Mouse (Mus musculus): ENCODE results near the gene Specc1. TPM values are rescaled to one million over a fixed set of nuclear protein-coding genes. Genes with fewer than 3 reads are reported as not detected.

Gene Specc1
- total and polyA plus RNA-seq, 3 experiments: 7.3 to 18.6 (median 15.5) TPM

DNA sequence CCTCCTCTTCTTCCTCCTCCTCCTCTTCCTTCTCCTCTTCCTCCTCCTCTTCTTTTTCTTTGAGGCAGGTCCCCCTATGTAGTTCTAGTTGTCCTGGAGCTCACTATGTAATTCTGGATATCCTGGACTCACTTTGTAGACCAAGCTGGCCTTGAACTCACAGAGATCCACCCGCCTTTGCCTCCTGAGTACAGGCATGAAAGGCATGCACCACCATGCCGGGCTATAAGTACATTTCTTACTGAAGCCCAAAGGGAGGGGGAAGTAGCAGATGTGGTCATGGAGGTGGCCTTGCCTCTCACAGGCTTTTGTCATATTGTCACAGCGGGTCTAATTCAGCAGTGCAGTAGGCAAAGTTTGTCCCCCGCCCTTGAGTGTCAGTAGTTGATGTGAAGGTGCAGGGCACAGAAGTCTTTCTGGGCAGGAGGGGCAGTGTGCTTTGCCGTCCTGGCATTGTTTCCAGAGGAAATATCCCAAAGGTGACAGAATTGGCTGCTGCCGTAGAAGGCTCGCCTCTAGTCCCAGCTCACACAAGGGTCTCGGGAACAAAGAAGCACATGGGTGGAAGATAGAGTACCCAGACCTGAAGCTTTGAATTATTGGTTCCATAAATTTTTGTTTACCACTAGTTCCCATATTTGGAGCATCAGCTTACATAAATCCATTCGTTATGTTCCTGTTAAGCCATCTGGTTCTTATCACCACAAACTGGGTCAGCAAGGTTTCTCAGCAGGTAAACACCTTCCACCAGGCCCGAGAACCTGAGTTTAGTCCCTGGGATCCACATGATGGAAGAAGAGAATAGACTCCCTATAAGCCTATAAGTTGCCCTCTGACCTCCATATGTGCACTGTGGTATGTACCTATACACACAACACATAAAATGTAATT is 62.0 kb downstream of the Specc1 start:
- no peak for DNase-seq (ENCODE audit: extremely low read depth)
- in situ Hi-C loops (cut with MboI; ENCODE audit: low pct_ligation_motif_present, low pct_unique_long_range_greater_than_20kb, low sequenced_read_pairs): no loop called here
- H3K4me3 ChIP-seq (replicated peaks in 1 of 3; ENCODE audit: low read depth in 2 of 3, low read length in 2 of 3, poor library complexity in 1 of 3): no peak overlapping the region
- H3K36me3 ChIP-seq (replicated peaks in 1 of 2; ENCODE audit: control insufficient read depth in 1 of 2, insufficient read depth in 1 of 2, low read length in 1 of 2): peaks cover 0 to 2% of the 10 kb centered on the region in 2 experiments
- no peak overlapping the region for H3K9ac ChIP-seq (ENCODE audit: insufficient read depth, low read depth)
- H3K27ac ChIP-seq (ENCODE audit: insufficient read depth, low read depth): no peak overlapping the region
- H3K27me3 ChIP-seq (replicated peaks): no peaks in the 10 kb centered on the region
- TF ChIP-seq ELF1 (IDR thresholded peaks at IDR 0.05; ENCODE audit: low read depth, low read length): no peak
- TF ChIP-seq CHD2 (IDR thresholded peaks at IDR 0.05; ENCODE audit: low read length): no peak
- TF ChIP-seq E2F4 (IDR thresholded peaks at IDR 0.05; ENCODE audit: insufficient replicate concordance, low read depth, low read length): no peak
- no peaks in the 10 kb centered on the region for H3K79me2 ChIP-seq (replicated peaks; ENCODE audit: control insufficient read depth, extremely low read depth, insufficient read depth, poor library complexity, severe bottlenecking)
- dilution Hi-C loops (cut with MboI; ENCODE audit: extremely low pct_ligation_motif_present, extremely low pct_unique_long_range_greater_than_20kb, low sequenced_read_pairs): no loop called here
- H3K4me1 ChIP-seq (ENCODE audit: control insufficient read depth in 1 of 2, insufficient read depth in 2 of 2): peaks cover 8 to 40% of the 10 kb centered on the region in 2 experiments
- H3K9me3 ChIP-seq (replicated peaks; ENCODE audit: low read length): no peaks in the 10 kb centered on the region
- H3K4me2 ChIP-seq (ENCODE audit: insufficient read depth, low read depth, poor library complexity, severe bottlenecking): no peak overlapping the region

DNA sequence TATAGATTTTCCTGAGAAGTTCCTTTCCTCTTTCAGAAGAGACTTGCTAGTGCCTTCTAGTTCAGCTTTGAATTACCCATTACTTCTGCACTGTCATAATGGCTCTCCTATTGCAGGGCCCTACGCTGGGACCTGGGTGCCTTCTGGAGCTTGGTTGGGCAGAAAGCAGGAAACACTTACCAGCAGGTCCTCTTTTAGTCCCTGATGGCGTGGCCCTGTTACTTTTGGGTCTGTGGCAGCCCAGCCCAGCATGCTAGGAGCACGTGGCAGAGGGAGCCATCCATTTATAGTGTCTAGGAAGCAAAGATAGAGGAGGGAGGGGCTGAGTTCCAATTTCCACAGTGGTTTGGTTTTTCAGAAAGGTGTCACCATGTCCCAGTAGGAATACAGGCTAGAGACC is 63.3 kb downstream of the Specc1 start:
- H3K4me1 ChIP-seq (ENCODE audit: control insufficient read depth in 1 of 2, insufficient read depth in 2 of 2): peaks cover 3 to 27% of the 10 kb centered on the region in 2 experiments; a peak in 2 of 4 replicates
- no peak overlapping the region for H3K9ac ChIP-seq (ENCODE audit: insufficient read depth, low read depth)
- no peaks in the 10 kb centered on the region for H3K9me3 ChIP-seq (replicated peaks; ENCODE audit: low read length)
- in situ Hi-C loops (cut with MboI; ENCODE audit: low pct_ligation_motif_present, low pct_unique_long_range_greater_than_20kb, low sequenced_read_pairs) (no loop called here), dilution Hi-C loops (cut with MboI; ENCODE audit: extremely low pct_ligation_motif_present, extremely low pct_unique_long_range_greater_than_20kb, low sequenced_read_pairs) (no loop called here)
- peaks cover 0 to 2% of the 10 kb centered on the region in 2 experiments for H3K36me3 ChIP-seq (replicated peaks in 1 of 2; ENCODE audit: control insufficient read depth in 1 of 2, insufficient read depth in 1 of 2, low read length in 1 of 2)
- H3K79me2 ChIP-seq (replicated peaks; ENCODE audit: control insufficient read depth, extremely low read depth, insufficient read depth, poor library complexity, severe bottlenecking): no peaks in the 10 kb centered on the region
- H3K4me3 ChIP-seq (replicated peaks in 1 of 3; ENCODE audit: low read depth in 2 of 3, low read length in 2 of 3, poor library complexity in 1 of 3): no peak overlapping the region
- TF ChIP-seq RCOR1 (conservative IDR thresholded peaks at IDR 0.05; ENCODE audit: low read depth, low read length) (no peak), USF1 (IDR thresholded peaks at IDR 0.05; ENCODE audit: low read depth, low read length) (no peak), CTCF (conservative IDR thresholded peaks at IDR 0.05 in 1 of 2, IDR thresholded peaks at IDR 0.05 in 1 of 2; ENCODE audit: low read depth in 2 of 2, low read length in 2 of 2) (no peak), BHLHE40 (IDR thresholded peaks at IDR 0.05; ENCODE audit: low read depth, low read length) (no peak), MAFK (IDR thresholded peaks at IDR 0.05; ENCODE audit: insufficient replicate concordance, low read length) (no peak), IRF4 (IDR thresholded peaks at IDR 0.05; ENCODE audit: low read depth, low read length) (no peak), USF2 (conservative IDR thresholded peaks at IDR 0.05; ENCODE audit: low read depth, low read length) (no peak), NELFE (IDR thresholded peaks at IDR 0.05; ENCODE audit: low read depth, low read length) (no peak), MAZ (IDR thresholded peaks at IDR 0.05; ENCODE audit: low read depth, low read length) (no peak)
- H3K4me2 ChIP-seq (ENCODE audit: insufficient read depth, low read depth, poor library complexity, severe bottlenecking): no peak overlapping the region
- H3K27ac ChIP-seq (ENCODE audit: insufficient read depth, low read depth): no peak overlapping the region
- H3K27me3 ChIP-seq (replicated peaks): no peaks in the 10 kb centered on the region
- no peak for DNase-seq (ENCODE audit: extremely low read depth)

DNA sequence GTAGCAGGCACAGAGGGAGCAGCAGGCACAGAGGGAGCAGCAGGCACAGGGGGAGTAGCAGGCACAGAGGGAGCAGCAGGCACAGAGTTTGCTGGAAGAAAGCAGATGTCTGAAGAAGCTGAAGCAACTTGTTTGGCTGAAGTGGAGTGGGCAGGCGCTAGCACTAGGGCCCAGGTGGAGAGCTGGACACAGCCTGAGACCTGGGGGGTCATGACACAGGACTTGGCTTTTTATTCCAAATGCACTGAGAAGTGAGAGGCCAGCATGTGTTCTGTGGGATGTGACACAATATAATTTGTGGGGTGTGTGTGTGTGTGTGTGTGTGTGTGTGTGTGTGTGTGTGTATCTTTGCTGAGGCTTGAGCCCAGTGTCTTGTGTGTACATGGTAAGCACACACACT is 64.3 kb downstream of the Specc1 start:
- TF ChIP-seq ZNF384 (IDR thresholded peaks at IDR 0.05; ENCODE audit: low read depth, low read length) (no peak), IRF4 (IDR thresholded peaks at IDR 0.05; ENCODE audit: low read depth, low read length) (no peak), MAZ (IDR thresholded peaks at IDR 0.05; ENCODE audit: low read depth, low read length) (no peak), ZMIZ1 (IDR thresholded peaks at IDR 0.05; ENCODE audit: low read depth, low read length) (no peak), POLR2A (IDR thresholded peaks at IDR 0.05; ENCODE audit: low read depth, low read length) (no peak), TBP (conservative IDR thresholded peaks at IDR 0.05; ENCODE audit: low read depth, low read length) (no peak), USF1 (IDR thresholded peaks at IDR 0.05; ENCODE audit: low read depth, low read length) (no peak), BHLHE40 (IDR thresholded peaks at IDR 0.05; ENCODE audit: low read depth, low read length) (no peak), CHD1 (IDR thresholded peaks at IDR 0.05; ENCODE audit: low read depth, low read length) (no peak), E2F4 (IDR thresholded peaks at IDR 0.05; ENCODE audit: insufficient replicate concordance, low read depth, low read length) (no peak), HCFC1 (IDR thresholded peaks at IDR 0.05; ENCODE audit: low read depth, low read length) (no peak)
- dilution Hi-C loops (cut with MboI; ENCODE audit: extremely low pct_ligation_motif_present, extremely low pct_unique_long_range_greater_than_20kb, low sequenced_read_pairs): no loop called here
- Histone ChIP-seq H3K36me3 (replicated peaks in 1 of 2; ENCODE audit: control insufficient read depth in 1 of 2, insufficient read depth in 1 of 2, low read length in 1 of 2) (peaks cover 0 to 2% of the 10 kb centered on the region in 2 experiments), H3K9me3 (replicated peaks; ENCODE audit: low read length) (no peaks in the 10 kb centered on the region), H3K9ac (ENCODE audit: insufficient read depth, low read depth) (no peak overlapping the region), H3K27me3 (replicated peaks) (no peaks in the 10 kb centered on the region), H3K27ac (ENCODE audit: insufficient read depth, low read depth) (no peak overlapping the region), H3K4me2 (ENCODE audit: insufficient read depth, low read depth, poor library complexity, severe bottlenecking) (no peak overlapping the region), H3K79me2 (replicated peaks; ENCODE audit: control insufficient read depth, extremely low read depth, insufficient read depth, poor library complexity, severe bottlenecking) (no peaks in the 10 kb centered on the region), H3K4me3 (replicated peaks in 1 of 3; ENCODE audit: low read depth in 2 of 3, low read length in 2 of 3, poor library complexity in 1 of 3) (no peak overlapping the region), H3K4me1 (ENCODE audit: control insufficient read depth in 1 of 2, insufficient read depth in 2 of 2) (peaks cover 3 to 17% of the 10 kb centered on the region in 2 experiments; a peak in 2 of 4 replicates)
- no peak for DNase-seq (ENCODE audit: extremely low read depth)
- in situ Hi-C loops (cut with MboI; ENCODE audit: low pct_ligation_motif_present, low pct_unique_long_range_greater_than_20kb, low sequenced_read_pairs): no loop called here

Measured in CH12.LX (cell line).